Mouse (Mus musculus): ENCODE measurements around the gene Gm10203.

Gm10203 gene

DNA sequence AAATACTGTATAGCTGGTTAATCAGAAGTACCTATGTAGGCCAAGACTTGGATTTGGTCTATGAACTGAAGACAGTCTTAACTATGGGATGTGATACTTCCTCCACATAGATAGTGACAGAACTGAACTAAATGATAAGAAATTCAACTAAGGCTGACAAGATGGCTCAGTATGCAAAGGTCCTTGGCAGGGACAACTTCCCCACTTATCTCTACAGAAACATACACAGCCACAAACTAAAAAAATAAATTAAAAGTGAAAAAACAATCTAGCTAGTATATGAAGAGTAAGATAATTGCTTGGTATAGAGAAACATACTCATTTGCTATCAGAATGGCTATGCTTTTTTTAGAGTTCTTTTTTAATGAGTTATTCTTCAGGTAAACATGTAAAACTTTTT is 49.1 kb downstream of the Gm10203 start:
- DNase-seq (ENCODE audit: inconsistent age in 2 of 2, low spot score in 1 of 2) = no peak

Data from adrenal gland, adult (tissue).